Mouse (Mus musculus) spleen, adult 2 months (tissue): ENCODE results near the gene Smchd1. TPM values are rescaled to one million over a fixed set of nuclear protein-coding genes. Genes with fewer than 3 reads are reported as not detected.
"Not testable (repeated sequence)": the region's sequence is repeated elsewhere in the genome, so short reads cannot be mapped to it uniquely, and the experiment has no call there.

Experiments used
- DNase-seq, 2 experiments: peaks; one replicate each; pipeline versions ENCODE4 v3.0.0 to v3.0.0-alpha.2; 2012 to 2021; ENCODE audit warnings: low spot score in 2 of 2, low read depth in 1 of 2
- H3K27ac ChIP-seq: fragments of 200-500 bp; 2 replicates; pipeline ENCODE4 v1.5.1; 2012; ENCODE audit warnings: low read length, inconsistent platforms; ENCODE audit not compliant: insufficient read depth
- H3K27me3 ChIP-seq: fragments of 200-500 bp; 2 replicates; pipeline ENCODE4 v1.6.1; 2012; ENCODE audit warnings: mild to moderate bottlenecking, moderate library complexity, low read length, inconsistent platforms; ENCODE audit not compliant: control insufficient read depth, insufficient read depth
- H3K36me3 ChIP-seq: fragments of 200-500 bp; 2 replicates; pipeline ENCODE4 v1.6.1; 2012; ENCODE audit warnings: mild to moderate bottlenecking, low read length, inconsistent platforms; ENCODE audit not compliant: control insufficient read depth, insufficient read depth
- H3K4me1 ChIP-seq: fragments of 200-500 bp; 2 replicates; pipeline ENCODE4 v1.6.1; 2011; ENCODE audit warnings: inconsistent platforms; ENCODE audit not compliant: control insufficient read depth, insufficient read depth, insufficient read length
- H3K4me3 ChIP-seq: fragments of 200-500 bp; 2 replicates; pipeline ENCODE4 v1.5.1; 2011; ENCODE audit warnings: mild to moderate bottlenecking, inconsistent platforms; ENCODE audit not compliant: insufficient read depth, insufficient read length; ENCODE audit errors: extremely low read depth
- CTCF ChIP-seq: fragments of 200-500 bp; IDR thresholded peaks from 2 replicates; pipeline ENCODE4 v1.5.1; 2011; ENCODE audit warnings: mild to moderate bottlenecking, inconsistent platforms; ENCODE audit not compliant: insufficient read depth, insufficient read length, insufficient replicate concordance; ENCODE audit errors: extremely low read depth
- POLR2A ChIP-seq: fragments of 200-500 bp; IDR thresholded peaks from 2 replicates; pipeline ENCODE4 v1.6.1; 2011; ENCODE audit warnings: low read depth, low read length, inconsistent platforms
- WGBS: fragments of 180-500 bp; shearing (Covaris S2); methylation state at CpG from one replicate; pipeline ENCODE4 v1.1.7; 2018; 5-methylcytosine and 5-hydroxymethylcytosine counted together
- polyA plus RNA-seq: library from polyadenylated mRNA; depleted of rRNA; stranded (reverse); fragments of >200 nt; gene quantifications from 2 replicates; pipeline ENCODE4 v1.2.3, GENCODE M21; 2012

Gene Smchd1
- polyA plus RNA-seq, 1 experiment: 14.3 TPM

DNA sequence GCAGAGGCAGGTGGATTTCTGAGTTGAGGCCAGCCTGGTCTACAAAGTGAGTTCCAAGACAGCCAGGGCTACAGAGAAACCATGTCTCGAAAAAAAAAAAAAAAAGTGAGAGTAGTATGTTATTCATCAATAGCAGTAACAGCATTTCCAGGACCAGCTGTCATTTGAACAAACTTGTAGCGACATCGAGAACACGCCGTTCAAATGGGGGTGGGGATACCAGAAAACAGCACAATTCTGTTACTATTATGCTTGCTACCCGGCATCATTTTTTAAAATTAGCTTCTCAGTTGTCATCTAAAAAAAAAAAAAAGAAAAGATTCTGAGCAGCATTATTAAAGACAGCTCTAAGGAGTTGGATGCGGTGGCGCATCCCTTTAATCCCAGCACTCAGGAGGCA is 2.3 kb upstream of the Smchd1 start:
- H3K4me3 ChIP-seq: no peak overlapping the region
- TF ChIP-seq POLR2A: no peak
- no peak for TF ChIP-seq CTCF
- WGBS: 96% methylated on average over 8 of the region's 8 CpGs

DNA sequence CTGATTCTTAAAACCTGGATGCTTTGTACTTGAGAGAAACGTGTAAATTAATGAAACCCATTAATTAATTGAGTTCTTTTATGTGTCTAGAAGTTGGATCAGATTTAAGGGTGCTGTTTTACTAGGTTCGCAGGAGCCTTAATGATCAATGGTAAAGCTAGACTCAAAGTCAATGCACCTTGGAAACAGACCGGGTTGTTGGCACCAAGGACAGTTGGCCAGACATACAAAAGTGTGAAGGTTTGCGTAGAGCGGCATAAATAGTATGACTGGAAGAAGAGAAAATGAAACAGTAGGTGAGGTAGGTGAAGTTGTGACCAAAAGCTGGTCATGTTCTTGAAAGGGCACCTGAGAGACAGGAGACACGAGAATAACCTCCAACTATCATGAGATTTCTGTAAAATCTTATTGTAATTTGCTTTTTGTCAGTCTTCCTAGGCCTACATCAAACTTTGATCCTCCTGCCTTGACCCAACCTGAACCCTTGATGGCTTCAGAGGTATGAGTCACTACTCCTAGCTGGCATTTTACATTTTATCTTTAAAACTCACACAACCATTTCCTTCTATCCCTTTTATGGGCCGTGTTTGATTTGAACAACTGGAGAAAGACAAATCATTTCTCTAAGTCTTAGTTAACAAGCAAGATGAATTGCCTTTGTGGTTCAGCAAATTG is 1.3 kb upstream of the Smchd1 start:
- no peak overlapping the region; the same call in 1 of the 2 replicates for H3K27ac ChIP-seq
- DNase-seq: no peak
- no peak overlapping the region for H3K4me3 ChIP-seq
- 76% methylated on average over 7 of the region's 7 CpGs for WGBS
- H3K4me1 ChIP-seq: peaks cover 12% of the 10 kb centered on the region
- TF ChIP-seq POLR2A: no peak
- H3K27me3 ChIP-seq: no peaks in the 10 kb centered on the region
- H3K36me3 ChIP-seq: no peaks in the 10 kb centered on the region

More for the DNA sequence above, 2.3 kb upstream of the Smchd1 start:
- no peak for DNase-seq
- peaks cover 11% of the 10 kb centered on the region; the same call in 1 of the 2 replicates for H3K4me1 ChIP-seq
- no peaks in the 10 kb centered on the region for H3K27me3 ChIP-seq
- no peak overlapping the region for H3K27ac ChIP-seq
- no peaks in the 10 kb centered on the region for H3K36me3 ChIP-seq

DNA sequence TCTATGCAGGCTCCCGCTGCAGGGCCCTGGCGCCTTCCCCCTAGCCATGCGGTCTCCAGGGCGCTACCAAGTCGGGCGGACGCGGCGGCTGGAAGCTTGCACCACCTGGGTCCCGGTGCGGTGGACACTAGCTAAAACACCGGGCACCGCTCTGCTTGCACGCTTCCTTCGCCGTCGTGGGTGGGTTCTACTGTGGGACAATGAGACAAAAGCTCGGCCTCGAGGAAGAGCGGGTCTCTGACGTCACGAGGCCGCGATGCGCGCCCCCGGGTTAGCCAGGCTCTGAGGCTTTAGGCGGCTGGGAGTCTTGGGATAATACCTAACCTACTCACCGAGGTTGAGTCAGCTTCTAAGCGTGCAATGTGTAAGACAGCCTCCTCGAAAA is 554 bp upstream of the Smchd1 start:
- DNase-seq: peak in 1 of 2 experiments; percentile 60
- WGBS: 1% methylated on average over 31 of the region's 31 CpGs
- H3K4me3 ChIP-seq: peak overlapping the region; percentile 95
- no peaks in the 10 kb centered on the region for H3K27me3 ChIP-seq
- peak; percentile 31; the same call in 1 of the 2 replicates for TF ChIP-seq POLR2A
- no peak for TF ChIP-seq CTCF
- peaks cover 12% of the 10 kb centered on the region for H3K4me1 ChIP-seq
- peak overlapping the region; percentile 92 for H3K27ac ChIP-seq
- no peaks in the 10 kb centered on the region for H3K36me3 ChIP-seq

DNA sequence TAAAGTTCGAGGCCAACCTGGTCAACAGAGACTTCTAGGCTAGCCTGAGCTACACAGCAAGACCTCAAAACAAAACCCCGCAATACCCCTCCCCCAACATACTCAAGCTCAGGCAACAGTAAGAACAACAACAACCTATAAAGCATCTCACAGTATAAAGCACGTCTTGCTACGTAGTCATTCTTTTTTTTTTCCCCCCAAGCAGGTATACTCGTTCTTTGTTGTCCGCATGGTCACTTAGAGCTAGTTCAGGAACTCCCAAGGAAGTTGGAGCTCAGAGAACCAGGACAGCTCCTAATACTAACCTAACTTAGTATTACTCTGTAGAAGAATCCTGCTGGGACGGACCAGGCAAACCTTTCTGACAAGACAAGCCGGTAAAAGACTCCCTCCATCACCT is 1.0 kb downstream of the Smchd1 start:
- 14% methylated on average over 8 of the region's 8 CpGs for WGBS
- no peaks in the 10 kb centered on the region for H3K36me3 ChIP-seq
- no peaks in the 10 kb centered on the region for H3K27me3 ChIP-seq
- no peak for DNase-seq
- TF ChIP-seq POLR2A: no peak
- TF ChIP-seq CTCF: no peak
- H3K4me3 ChIP-seq: peak overlapping the region; percentile 95
- H3K4me1 ChIP-seq: peaks cover 7% of the 10 kb centered on the region
- peak overlapping the region; percentile 88; the same call in 1 of the 2 replicates for H3K27ac ChIP-seq

DNA sequence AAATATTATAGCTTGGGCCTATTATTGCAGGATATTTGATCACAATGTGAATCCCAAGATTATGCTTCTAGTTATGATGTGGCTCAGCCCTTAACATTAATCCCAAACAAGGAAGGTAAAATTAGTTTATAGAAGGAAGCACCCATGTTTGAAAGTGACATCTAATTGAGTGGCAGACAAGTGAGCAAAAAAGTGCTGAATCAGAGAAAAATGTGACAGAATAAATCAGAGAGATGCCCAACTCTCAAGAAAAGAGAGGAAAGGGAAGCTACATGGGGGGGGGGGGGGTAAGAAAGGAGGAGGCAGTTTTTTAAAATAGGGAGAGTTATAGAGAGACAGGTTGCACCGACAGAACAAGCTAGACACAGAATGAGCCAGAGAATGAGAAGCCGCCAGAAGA is 3.9 kb downstream of the Smchd1 start:
- H3K4me1 ChIP-seq: peaks cover 10% of the 10 kb centered on the region
- no peak overlapping the region for H3K4me3 ChIP-seq
- H3K27me3 ChIP-seq: no peaks in the 10 kb centered on the region
- no peak for DNase-seq
- TF ChIP-seq CTCF (no peak), POLR2A (no peak)
- no peaks in the 10 kb centered on the region for H3K36me3 ChIP-seq
- WGBS: 58% methylated on average over 2 of the region's 2 CpGs
- H3K27ac ChIP-seq: no peak overlapping the region

DNA sequence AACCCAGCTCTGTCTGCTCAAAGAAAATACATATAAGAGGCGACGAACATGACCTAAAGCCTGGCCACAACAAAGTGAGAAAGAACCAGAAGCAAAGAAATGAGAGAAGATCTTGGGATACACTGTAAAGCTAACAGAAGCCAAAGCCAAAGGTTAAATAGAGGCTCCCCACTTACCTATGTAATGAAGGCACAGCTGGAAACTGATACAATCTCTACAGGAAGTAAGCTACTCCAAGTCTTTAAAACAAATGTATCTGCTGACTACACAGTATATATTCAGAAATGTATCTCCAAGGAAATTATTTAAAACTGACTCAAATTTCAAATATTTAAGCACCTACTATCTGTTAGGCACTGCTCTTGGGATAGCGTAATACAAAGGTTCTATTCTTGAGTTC is 14.8 kb downstream of the Smchd1 start:
- no peak overlapping the region for H3K4me3 ChIP-seq
- no peaks in the 10 kb centered on the region for H3K4me1 ChIP-seq
- TF ChIP-seq POLR2A (no peak), CTCF (no peak)
- no peaks in the 10 kb centered on the region for H3K27me3 ChIP-seq
- H3K36me3 ChIP-seq: peaks cover 13% of the 10 kb centered on the region
- no peak for DNase-seq
- no peak overlapping the region for H3K27ac ChIP-seq
- 86% methylated on average over 3 of the region's 3 CpGs for WGBS

DNA sequence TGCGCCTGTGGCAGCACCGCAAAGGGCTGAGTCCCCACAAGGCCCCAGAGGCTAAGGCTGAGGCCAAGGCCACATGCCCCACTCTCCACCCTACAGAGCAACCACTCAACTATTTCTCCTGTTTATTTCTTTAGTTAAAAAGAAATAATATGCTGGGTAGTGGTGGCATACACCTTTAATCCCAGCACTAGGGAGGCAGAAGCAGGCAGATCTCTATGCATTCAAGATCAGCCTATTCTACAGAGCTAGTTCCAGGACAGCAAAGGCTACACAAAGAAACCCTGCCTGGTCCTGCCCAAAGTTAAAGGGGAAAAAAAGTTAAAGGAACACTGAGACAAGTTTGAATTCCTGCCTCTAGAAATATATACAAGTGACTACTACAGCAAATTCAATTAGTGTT is 15.3 kb downstream of the Smchd1 start, which contains the start of gene Gm4707:
Gene Gm4707, minus strand, starts transcription at position 101 of the 400 bp plus-strand sequence.
- no peak within 1 kb of the TSS for H3K27ac ChIP-seq
- TF ChIP-seq CTCF: no peak
- no peak for TF ChIP-seq POLR2A
- no peak within 1 kb of the TSS for H3K4me3 ChIP-seq
- no peaks in the 10 kb centered on the region for H3K4me1 ChIP-seq
- H3K36me3 ChIP-seq: peaks cover 15% of the 10 kb centered on the region
- no peak for DNase-seq
- WGBS: 95% methylated on average over 2 of the region's 2 CpGs
- H3K27me3 ChIP-seq: no peaks in the 10 kb centered on the region

DNA sequence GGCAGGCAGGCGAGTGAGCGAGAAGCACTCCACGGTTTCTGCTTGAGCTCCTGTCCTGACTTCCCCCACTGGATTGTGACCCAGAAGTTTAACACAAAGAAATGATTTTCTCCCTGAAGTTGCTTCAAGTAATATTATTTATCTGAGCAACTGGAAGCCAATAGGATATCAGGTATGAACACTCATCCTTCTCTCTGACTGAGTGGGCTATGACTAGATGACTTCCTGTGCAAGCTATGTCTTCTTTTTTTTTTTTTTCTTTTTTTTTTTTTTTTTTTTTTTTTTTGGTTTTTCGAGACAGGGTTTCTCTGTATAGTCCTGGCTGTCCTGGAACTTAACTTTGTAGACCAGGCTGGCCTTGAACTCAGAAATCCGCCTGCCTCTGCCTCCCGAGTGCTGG is 17.8 kb downstream of the Smchd1 start:
- peaks cover 12% of the 10 kb centered on the region for H3K36me3 ChIP-seq
- not testable (repeated sequence) for H3K4me3 ChIP-seq, H3K27me3 ChIP-seq, DNase-seq, H3K27ac ChIP-seq, H3K4me1 ChIP-seq
- 95% methylated on average over 5 of the region's 6 CpGs for WGBS
